Mouse (Mus musculus) olfactory bulb, adult 2 months (tissue): ENCODE data around the gene Rab8b.
"Not testable (repeated sequence)": the region's sequence is repeated elsewhere in the genome, so short reads cannot be mapped to it uniquely, and the experiment has no call there.

Source experiments
- CTCF ChIP-seq: fragments of 200-500 bp; IDR thresholded peaks from 2 replicates; pipeline ENCODE4 v1.5.1; 2012; ENCODE audit warnings: low read depth, mild to moderate bottlenecking, low read length, moderate library complexity; ENCODE audit not compliant: insufficient read depth
- POLR2A ChIP-seq: fragments of 200-500 bp; IDR thresholded peaks from 2 replicates; pipeline ENCODE4 v1.6.1; 2012; ENCODE audit warnings: mild to moderate bottlenecking, low read depth, low read length, moderate library complexity; ENCODE audit not compliant: insufficient read depth

GRCm38 (mm10) chr9:66805951-66806350, 113.5 kb downstream of the Rab8b start:
- TF ChIP-seq POLR2A, CTCF: not testable (repeated sequence)
